Mouse (Mus musculus): ENCODE measurements around the gene Hmg20a.

- TF ChIP-seq UBTF (IDR thresholded peaks at IDR 0.05; ENCODE audit: low read depth, low read length): no peak
- TF ChIP-seq MYC (IDR thresholded peaks at IDR 0.05; ENCODE audit: low read depth, low read length): no peak
- TF ChIP-seq EP300 (IDR thresholded peaks at IDR 0.05; ENCODE audit: low read length): no peak
Measured at GRCm38 (mm10) chr9:56531991-56532390, 113.6 kb downstream of the Hmg20a start.

Data from CH12.LX (cell line).